Mouse (Mus musculus): Measurements from ENCODE around the gene Ccdc88c.

Gene Ccdc88c

DNA sequence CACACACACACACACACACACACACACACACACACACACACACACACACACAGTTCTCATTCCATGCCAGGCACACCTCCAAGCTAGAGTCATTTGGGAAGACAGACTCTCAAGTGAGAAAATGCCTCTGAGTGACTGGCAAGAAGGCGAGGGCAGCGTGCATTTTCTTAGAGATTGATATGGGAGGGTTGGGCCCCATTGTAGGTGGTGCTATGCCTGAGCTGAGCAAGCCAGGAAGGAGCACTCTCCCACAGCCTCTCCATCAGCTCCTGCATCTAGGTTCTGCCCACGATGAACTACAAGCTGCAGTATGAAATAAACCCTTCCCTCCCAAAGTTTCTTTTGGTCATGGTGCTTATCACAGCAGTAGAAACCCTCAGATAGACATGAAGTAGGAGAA, 63.6 kb downstream of the Ccdc88c start:
- no peak for DNase-seq

- DNase-seq, result no peak
Measured at GRCm38 (mm10) chr12:100958621-100959592, 69.9 kb downstream of the Ccdc88c start.

- peak; percentile 72 to 73 for DNase-seq
Measured at GRCm38 (mm10) chr12:100958006-100958405, 70.8 kb downstream of the Ccdc88c start.

DNA sequence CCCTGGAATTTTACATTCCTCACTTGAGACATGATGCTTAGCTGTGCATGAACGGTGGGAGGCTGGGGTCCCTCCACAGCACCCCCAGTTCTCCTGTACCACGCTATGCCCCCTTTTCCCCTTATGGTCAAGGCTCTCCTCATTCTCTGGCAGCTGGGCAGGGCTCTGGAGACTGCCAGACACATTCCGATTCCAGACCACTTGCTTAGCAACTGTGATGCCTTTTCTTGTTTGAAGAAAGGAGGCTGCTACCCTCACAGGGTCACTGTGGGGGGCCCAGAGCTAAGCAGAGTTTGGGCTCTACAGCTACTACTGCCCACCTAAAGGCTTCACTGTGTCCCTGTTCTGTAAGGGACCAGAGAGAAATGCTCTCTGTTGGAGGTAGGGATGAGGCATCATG, 71.6 kb downstream of the Ccdc88c start:
- DNase-seq, result no peak

DNA sequence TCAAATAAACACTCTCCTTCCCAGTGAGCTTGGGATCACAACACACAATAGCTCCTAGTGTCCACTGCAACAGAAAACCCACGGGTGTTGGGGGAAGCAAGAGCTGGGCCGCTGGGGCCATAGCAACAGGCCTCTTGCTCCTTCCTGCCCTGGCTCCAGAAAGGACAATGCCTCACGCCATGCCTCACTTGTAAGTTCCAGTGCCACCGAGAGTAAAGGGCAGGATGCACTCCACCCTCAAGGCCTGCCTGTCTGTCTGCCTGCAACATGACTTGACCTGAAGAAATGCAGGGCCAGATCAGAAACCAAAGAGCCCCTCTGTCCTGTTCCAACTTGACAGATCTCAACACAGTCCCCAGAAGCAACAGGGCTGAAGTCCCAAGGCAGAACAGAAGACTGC, 72.0 kb downstream of the Ccdc88c start:
- DNase-seq, result no peak

- no peak for DNase-seq
Measured at GRCm38 (mm10) chr12:100956028-100956427, 72.8 kb downstream of the Ccdc88c start.

GRCm38 (mm10) chr12:100953926-100954325, 74.9 kb downstream of the Ccdc88c start:
- no peak for DNase-seq

- peak; percentile 69 for DNase-seq
Measured at GRCm38 (mm10) chr12:100952193-100952931, 76.5 kb downstream of the Ccdc88c start.

DNA sequence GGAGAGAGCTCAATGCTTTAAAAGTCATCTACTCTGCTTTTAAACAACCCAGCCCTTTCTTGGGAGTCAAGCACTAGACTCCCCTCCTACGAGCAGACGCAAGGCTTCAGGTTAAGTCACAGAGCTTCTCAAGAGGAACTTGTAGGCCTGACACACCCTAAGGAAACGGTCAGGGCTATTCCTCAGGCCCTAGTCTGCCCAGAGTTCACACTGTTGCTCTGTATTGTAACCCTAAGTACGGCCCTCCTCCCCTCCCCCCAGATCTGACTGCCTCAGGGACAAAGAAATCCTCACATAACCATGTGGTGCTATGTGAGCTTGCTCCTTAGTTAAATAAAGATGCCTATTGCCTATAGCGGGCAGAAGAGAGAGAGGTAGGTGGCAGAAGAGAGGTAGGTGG, 79.7 kb downstream of the Ccdc88c start:
- no peak for DNase-seq

DNA sequence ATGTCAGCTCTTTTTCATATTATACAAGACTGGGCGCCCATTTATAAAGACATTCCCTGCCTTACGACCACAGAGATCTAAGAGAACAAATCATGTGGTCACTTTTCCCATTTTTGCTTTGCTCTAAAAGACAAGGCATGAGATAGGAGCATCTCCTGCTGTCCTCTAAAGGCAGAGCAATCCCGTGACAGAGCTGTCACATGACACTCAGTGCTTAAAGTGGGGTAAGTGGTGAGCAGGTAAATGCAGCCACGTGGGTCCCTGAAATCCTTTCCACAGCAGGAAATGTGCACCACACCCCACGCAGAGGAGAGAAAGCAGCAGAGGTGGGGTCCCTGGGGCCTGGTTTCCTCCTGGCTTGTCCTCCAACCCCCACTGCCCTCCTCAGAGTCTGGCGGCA, 80.8 kb downstream of the Ccdc88c start:
- no peak for DNase-seq

DNA sequence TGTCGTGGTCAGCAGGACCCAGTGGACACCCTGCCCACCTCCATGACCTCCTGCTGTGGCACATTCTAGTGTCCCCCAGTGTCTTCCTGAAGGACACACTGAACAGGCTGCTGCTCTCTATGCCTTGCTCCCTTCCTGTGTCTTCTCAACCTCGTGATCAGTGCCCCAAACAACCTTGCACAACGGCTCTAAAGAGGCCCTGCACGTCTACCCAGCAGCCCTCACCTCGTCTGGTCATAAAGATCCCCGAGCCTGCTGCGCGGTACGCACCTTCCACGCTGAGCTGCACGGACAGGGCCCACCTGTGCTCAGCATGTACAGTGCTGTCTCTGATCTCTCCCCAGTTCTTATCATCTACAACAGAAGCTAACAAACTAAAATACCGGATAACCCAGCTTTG, 82.9 kb downstream of the Ccdc88c start:
- DNase-seq, result no peak

DNA sequence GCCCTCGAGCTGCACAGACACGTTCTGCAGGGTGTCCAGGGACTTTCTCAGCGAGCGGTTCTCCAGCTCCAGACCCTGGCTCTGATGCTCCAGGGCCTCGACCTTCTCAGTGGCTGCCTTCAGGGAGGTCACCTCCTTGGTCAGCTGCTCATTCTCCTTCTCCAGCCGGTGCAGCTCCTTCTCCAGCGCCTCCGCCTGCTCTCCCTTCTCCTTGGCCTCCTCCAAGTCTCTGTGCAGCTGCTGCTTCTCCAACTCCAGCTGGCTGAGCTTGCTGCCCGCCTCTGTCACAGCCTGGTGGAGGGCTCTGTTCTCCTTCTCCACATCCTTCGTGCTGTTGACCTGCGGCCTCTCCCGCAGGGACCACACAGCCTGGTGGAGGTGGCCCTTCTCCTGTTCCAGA, 83.4 kb downstream of the Ccdc88c start:
- DNase-seq, result no peak

GRCm38 (mm10) chr12:100944921-100945336, 83.9 kb downstream of the Ccdc88c start:
- peak; percentile 46 to 61 for DNase-seq

GRCm38 (mm10) chr12:100943146-100943545, 85.7 kb downstream of the Ccdc88c start:
- DNase-seq, result no peak

GRCm38 (mm10) chr12:100941361-100941760, 87.5 kb downstream of the Ccdc88c start:
- DNase-seq, result no peak

DNA sequence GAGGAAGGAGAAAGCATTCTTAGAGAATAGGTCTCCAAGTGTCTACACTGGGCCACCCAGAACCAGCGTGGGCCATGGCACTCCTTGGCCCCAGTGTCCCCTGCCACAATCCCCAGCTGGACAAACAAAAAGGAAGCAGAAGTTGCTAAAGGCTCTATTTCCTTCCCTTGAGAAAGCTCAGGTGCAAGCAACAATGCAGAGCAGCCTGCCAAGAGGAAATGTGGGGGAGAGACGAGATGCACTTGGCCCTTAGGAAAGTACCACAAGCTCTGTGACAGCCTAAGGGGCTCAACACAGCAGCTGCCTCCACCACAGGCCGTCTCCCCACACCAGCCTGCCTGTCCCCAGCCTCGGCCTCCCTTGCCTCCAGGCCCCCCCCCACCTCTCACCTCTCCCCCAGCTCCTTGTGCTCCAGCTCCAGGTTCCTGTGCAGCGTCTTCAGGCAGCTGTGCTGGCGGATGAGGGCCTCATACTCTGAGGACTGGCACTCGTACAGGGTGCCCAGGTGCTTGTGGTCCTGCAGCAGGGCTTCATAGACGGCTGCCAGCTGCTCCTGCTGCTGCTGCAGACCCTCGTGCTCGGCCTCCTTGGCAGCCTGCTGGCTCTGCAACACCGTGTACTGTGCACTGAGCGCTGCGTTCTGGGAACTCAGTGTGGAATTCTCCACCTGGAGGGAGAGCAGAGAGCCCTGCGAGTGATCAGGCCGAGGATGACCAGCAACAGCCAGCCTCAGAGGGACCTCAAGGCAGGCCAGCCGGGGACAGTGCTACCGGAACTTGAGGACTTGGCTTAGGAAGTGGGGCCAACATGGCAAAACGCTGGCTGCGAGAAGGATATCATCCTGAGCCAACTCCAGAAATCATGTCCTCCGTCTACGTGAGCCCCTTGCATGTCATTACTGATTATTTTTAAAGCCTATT, 91.2 kb downstream of the Ccdc88c start:
- DNase-seq, result no peak

GRCm38 (mm10) chr12:100936737-100937136, 92.1 kb downstream of the Ccdc88c start:
- DNase-seq, result no peak

DNA sequence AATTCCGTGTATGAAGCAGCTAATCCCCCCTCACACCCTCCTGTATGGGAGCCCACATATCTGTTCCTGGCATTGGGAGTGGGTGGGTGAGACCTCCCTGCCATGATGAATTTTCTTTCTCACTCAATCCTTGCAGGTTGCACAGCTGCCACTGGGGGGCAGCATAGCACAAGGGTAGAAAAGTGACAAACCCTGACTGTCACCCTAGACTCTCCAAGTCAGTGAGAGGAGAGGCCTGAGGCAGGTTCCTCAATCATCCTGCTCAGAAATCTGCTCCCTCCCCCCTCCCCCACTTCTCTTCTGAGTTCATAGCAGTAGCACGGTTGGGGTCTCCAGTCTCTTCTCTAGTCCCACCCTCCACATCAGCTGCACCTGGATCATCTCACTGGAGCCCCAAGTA, 92.7 kb downstream of the Ccdc88c start:
- peak; percentile 79 to 81 for DNase-seq

GRCm38 (mm10) chr12:100934796-100935195, 94.1 kb downstream of the Ccdc88c start:
- no peak for DNase-seq

DNA sequence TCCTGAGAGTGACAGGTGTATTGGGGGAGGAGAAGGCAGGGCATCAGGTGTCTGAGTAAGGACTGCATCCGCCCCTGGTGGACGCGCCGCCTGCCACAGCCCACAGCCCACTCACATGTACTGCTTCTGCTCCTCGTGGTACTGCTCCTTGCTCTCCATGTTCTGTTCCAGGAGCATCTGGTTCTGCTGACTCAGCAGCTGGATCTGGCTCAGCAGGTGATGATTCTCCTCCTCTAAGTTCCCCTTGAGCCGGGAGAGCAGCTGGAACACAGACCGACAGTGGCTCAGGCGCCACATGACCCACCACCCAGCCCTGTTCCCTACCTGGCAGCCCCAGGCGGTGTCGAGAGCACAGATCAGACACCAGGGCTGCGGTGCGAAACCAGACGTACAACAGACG, 97.2 kb downstream of the Ccdc88c start:
- no peak for DNase-seq

- no peak for DNase-seq
Measured at GRCm38 (mm10) chr12:100928286-100928685, 100.6 kb downstream of the Ccdc88c start.
